Mouse (Mus musculus) CH12F3 (cell line): ENCODE measurements around the gene Hmg20a.

Source experiments
- in situ Hi-C: fragments of 300-500 bp; cut with MboI; formaldehyde crosslinking; loops from 2 replicates; pipeline ENCODE4 v1.14.3; 2020; ENCODE audit warnings: low sequenced_read_pairs

The Hmg20a gene

DNA sequence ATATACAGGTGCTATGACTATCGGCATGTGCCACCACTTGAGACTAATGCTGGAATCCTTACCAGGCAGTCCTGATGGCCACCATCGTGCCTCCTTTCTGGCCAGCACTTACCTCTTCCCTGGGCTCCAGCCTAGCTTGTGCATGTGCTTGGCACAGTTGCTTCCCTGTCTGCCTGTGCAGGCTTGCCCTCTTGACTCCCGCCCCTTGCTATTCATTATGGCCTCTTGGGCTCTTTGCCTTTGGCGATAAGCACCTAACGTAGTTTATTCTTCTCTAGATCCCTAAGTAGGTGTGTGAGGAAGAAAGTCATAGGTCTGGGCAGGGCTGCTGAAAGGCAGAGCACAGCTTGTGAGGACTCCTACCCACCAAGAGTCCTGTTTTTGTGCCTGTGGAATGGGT lies 96.7 kb downstream of the Hmg20a start:
- in situ Hi-C loops, result loop anchor here (25.0 kb wide), 1 partner anchor 253 kb away; no protein-coding TSS in a partner anchor

DNA sequence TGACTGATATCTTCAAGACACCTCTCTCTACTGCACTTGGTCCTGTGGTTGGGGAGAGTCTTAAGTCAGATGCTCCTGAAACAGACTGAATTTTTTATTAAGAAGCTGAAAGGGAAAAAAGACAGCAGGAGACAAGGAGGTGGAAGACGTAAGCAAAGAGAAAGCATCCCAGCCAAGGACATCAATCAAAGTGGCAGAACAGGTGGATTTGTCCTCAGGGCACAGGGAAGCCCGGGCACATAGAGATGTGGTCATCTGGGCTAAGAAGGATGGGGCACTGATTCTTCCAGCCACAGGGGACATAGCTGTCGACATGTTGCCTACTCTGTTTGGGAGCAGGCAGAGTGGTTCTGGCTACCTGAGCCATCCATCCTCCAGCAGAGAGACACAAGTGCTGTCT lies 97.8 kb downstream of the Hmg20a start:
- in situ Hi-C loops, result loop anchor here (25.0 kb wide), 1 partner anchor 254 kb away; no protein-coding TSS in a partner anchor

DNA sequence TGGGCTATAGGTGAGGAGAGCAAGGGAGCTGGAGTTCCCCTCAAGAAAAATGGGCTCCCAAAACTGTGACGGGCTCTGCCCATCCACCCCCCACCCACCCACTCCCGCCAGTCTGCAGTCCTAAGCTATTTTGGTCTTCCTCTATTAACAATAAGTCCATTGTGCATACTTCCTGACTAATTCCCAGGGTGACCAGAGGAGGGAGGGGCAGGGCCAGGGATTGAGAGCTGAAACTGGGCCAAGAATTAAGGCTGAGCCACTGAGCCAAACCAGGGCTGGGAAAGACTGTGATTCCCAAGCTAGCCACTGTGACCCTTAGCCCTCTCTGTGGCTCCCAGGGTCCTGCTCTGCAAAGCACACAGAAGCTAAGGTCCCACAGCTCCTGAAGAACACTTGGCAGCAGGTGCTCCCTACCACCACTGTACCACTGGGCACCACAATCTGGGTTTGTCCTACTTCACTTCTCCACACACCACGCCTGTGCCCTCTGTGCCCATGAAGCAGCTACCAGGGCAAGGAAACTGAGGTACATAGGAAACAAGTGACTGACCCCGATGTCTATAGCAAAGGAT lies 98.4 kb downstream of the Hmg20a start:
- in situ Hi-C loops, result loop anchor here (25.0 kb wide), 1 partner anchor 254 kb away; no protein-coding TSS in a partner anchor

DNA sequence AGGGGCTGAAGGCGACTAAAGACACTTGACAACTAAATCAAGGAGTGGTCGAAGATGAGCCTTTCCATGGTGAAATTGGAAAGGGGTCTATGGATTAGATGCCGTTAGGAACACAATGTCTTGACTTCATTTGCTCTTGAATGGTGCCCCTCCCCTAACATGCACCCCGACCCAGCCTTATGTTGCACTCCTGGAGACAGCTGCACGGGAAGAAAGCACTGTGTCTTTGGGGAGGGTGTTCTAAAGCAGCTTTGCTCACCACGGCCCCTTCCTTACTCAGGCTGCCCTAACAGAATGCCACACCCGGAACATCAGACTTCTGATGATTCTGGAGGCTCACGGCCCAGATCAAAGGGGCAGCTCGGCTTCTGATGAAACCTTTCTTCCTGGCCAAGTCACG lies 103.9 kb downstream of the Hmg20a start:
- in situ Hi-C loops, result loop anchor here (25.0 kb wide), 1 partner anchor 260 kb away; no protein-coding TSS in a partner anchor

DNA sequence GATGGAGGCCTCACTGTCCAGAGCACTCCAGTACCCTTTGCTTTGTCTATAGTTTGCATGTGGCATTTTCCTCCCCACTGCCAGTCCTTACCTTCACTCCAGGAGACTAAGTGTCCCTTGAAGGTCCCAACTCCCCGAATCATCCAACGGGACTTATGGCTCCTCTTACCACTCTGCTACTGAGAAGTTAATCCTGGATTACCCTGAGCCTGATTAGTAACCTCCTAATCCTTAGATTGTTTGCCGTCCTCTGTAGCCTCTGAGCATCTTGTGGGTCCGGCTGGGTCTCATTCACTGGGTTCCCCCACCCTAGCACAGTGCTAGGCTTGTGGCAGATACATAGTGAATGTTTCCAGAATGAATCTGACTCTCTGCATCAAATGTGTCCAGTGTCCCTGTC lies 109.5 kb downstream of the Hmg20a start:
- in situ Hi-C loops, result no loop called here

DNA sequence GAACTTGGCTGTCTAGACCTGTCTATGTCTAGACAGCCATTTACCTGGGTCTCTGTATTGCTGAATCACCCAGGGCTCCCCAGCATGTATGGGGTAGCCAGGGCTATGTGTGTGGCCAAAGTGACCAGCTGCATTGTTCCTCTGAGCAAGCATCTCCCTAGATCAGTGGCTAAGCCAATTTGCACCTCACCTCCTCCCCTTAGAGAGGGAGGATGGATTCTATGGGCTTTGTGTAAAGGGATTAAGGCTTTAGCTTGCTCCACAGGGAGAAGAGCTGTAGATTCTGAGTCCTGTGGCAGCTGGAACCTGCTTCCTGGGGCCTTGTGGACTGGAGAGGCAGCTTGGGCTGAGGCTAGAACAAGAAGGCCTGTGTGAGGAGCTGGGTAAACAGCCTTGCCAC lies 113.6 kb downstream of the Hmg20a start:
- in situ Hi-C loops, result no loop called here

DNA sequence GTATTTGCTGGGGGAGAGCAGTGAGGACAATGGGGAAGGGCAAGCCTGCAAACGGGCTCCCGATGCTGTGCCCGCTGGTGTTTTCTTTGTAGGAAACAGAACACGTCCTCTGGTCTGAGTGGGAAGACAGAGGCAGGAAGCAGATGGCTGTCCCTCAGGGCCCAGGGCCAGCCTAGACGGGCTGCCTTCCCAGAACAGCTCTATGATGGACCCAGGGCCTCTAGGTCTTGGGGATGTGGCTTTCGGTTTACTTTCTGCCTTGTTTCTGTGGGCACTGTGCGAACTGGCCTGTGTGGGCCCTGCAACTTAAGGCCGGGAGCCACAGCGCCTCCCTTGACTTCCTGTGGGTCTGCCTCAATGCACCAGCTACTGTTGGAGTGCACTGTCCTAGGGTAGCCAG lies 115.5 kb downstream of the Hmg20a start:
- in situ Hi-C loops, result no loop called here

DNA sequence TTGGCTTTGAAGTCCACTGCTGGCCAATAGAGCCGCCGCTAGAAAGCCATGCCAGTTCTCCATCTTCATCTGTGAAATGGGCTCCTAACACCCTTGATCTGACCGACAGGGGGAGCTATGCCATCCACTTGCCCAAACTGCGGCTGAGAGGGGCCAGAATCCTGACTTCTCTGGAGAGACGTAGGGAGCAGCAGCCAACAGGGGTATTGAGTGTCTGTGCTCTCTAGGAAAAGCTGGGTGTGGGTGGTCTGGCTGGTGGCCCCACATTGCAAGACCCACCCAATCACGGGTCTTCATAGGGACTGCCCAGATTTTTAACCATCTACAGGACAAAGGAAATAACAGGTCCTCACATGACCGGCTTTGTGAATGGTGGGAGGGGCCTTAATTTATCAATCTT lies 116.3 kb downstream of the Hmg20a start:
- in situ Hi-C loops, result no loop called here

DNA sequence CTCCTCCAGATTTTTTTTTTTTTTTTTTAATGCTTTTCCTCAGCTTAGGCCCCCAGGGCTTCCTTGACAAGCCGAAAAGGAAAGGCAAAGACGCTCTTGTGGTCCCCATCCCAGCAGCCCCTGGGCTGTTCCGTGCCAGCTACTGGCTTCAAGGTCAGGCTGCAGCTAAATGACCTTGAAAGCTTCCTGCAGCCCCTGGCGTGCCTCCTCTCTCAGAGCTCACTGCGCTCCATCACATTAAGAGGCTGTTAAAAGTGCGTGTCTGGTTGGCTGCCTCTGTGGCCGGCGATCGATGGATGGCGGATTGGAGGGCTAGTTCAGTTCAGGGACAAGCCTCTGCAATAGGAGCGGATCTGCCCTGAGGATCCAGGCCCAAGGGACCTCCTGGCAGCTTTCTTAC lies 117.0 kb downstream of the Hmg20a start:
- in situ Hi-C loops, result no loop called here

DNA sequence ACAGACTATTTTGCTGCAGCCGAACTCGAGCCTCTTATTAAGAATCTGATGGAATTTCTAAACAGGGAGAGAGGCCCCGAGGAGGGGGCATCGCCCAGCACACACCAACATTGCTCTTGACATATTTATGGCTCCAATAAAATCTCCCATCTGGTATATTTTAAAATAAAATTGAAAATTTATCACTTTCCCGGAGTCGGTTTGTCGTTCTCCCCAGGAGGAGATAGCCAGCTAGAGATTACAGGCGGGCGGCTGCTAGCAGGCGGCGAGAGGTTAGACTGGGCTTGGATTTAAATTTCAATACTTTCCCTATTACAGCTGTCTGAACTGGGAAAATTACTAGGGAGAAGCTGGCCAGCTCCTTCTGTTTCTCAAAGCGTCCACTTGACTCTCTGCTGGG lies 121.6 kb downstream of the Hmg20a start:
- in situ Hi-C loops, result no loop called here

DNA sequence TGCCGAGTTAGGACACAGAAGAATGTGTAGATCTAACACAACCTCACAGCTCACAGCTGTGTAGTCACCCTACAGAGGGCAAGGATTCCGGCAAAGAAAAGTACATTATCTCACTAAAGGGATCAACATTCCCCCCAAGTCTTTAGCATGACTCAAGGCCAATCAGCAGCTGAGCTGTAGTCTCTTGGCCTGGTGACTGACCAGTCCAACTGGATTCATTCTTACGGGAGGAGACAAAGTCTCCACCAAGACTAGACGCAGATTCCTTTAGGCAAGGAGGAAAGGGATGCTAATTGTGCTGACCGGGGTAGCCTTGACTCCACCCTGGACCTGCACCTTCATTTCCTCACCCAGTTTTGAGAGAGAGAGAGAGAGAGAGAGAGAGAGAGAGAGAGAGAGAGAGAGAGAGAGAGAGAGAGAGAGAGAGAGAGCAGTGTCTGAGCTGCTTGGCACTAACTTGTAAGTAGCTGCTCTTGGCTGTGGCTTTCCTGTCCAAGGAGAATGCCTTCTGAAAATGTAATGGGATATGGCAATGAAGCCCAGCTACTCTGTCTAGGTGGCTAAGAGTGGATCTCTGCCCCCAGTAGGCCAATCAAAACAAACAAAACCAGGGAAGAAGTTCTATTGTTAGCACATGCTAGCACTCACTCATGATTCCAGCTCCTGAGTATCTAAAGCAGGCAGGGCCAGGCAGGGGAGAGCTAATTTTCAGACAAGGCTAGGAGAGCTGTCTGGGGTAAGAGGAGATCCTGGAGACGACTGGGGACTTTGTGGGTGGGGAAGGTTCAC lies 126.5 kb downstream of the Hmg20a start:
- in situ Hi-C loops, result no loop called here
